Mouse (Mus musculus) liver, postnatal 0 days (tissue): ENCODE measurements at regions not wholly inside any gene's neighbourhood (a gene's known extent, or its start where the extent isn't known, plus 50 kb on each side); places are given as distances from the start of the nearest gene placed in this dataset.

Experiments
- CTCF ChIP-seq: sonication (generic); IDR thresholded peaks from 2 replicates; pipeline ENCODE4 v1.5.1; 2016; ENCODE audit warnings: antibody characterized with exemption, low read depth
- EP300 ChIP-seq: IDR thresholded peaks from 2 replicates; pipeline ENCODE4 v1.6.1; 2016; ENCODE audit warnings: antibody characterized with exemption, low read depth, mild to moderate bottlenecking

GRCm38 (mm10) chr4:150750445-150751213 lies 98.7 kb upstream of the Slc45a1 start:
- TF ChIP-seq CTCF, result no peak
- TF ChIP-seq EP300, result no peak
